Mouse (Mus musculus) retina, adult 2 months (tissue): ENCODE results near the gene B4galt3.

Source experiments
- DNase-seq: peaks from one replicate; pipeline ENCODE4 v3.0.0-alpha.2; 2012; ENCODE audit warnings: low read depth, low spot score

Gene B4galt3

DNA sequence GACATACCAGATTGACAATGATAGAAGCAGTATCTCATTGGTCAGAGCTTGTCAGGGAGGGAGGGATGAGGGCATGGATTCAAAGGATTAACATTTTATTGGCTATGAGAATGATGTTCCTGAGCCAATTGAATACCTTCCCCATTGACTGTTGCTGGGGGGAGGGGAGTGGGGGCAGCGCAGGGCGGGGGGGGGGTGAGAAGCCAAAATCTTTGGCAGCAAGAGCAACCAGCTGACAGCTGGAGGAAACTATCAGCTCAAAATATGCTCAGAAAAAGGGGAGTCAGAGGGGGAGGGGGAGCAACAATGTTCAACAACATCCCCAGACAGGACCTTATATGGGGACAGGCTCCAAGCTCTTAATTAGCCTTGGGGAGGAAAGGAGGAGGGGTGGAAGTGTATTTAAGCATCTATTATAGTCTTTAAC, 6.9 kb upstream of the B4galt3 start:
- DNase-seq = peak; percentile 76

DNA sequence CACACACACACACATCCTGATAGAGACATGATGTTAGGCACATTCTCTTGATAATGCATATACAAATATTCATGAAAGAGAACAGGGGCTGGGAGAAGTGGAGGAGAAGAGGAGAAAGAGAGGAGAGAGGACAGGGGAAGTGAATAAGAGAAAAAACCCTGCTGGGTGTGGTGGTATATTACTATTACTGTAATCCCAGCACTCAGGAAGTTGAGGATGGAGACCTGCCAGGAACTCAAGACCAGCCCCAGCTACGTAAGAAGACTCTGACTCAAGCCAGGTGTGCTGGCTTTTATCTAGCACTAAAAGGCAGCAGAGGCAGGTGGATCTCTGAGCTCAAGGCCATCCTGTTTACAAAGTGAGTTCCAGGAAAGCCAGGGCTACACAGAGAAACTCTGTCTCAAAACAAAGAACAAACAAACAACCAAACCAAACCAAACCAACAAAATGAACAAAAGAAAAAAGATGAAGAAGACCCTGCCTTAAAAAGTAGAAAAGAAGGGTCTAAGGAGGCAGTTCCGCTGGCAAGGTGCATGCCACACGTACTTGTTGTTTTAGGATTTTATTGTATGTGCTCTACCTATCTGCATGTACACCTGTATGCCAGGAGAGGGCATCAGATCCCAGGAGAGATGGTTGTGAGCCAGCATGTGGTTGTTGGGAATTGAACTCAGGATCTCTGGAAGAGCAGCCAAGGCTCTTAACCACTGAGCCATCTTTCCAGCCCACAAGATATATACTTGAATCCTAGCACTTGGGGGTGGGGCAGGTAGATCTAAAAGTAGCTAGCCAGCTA, 6.3 kb upstream of the B4galt3 start:
- DNase-seq = no peak

DNA sequence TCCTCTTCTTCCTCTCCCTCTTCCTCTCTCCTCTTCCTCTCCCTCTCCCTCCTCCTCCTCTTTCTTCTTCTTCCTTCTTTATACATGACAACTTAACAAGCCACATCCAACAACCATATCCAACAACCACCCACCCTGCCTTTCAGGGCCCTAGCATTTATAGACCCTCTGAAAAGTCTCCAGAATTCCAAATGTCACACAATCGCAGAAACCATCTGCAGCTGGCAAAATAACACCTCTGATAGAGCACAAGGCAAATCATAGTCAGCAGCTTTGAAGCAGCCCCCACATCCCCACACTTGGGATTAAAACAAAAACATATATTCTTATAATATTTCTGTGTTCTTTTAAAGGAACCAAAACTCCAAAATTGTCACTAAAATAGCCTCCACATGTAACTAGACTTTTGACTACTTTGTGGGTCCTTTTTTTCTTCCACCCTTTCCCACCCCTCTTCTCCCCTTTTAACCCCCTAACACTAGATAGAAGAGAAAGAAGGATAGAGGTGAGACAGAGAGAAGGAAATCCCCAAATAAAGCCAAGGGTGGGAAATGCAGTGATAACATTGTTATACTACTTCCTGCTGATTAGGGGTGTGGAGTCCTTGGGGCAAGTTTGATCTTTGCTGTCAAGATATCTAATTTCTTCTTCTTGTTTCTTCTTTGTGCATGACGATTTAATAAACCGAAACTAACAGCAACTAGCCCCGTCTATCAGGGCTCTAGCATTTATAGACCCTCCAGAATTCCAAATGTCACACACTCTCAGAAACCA, 4.0 kb upstream of the B4galt3 start:
- no peak for DNase-seq

DNA sequence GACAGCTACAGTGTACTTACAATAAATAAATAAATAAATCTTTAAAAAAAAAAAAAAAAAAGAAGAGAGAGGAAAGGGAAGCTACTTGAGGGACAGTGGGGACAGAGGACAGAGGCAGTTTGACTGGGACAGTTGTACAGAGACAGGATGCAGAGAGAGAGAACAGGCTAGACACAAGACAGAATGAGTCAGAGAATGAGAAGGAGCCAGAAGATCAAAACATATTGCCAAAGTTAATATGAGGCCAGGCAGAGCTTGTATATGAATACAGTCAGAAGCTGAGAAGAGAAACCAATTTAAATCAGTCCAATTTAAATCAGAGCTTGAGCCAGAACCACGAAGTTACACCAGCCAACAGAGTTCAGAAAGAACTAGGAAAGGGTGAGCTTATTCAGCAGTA, 1.8 kb upstream of the B4galt3 start:
- no peak for DNase-seq

DNA sequence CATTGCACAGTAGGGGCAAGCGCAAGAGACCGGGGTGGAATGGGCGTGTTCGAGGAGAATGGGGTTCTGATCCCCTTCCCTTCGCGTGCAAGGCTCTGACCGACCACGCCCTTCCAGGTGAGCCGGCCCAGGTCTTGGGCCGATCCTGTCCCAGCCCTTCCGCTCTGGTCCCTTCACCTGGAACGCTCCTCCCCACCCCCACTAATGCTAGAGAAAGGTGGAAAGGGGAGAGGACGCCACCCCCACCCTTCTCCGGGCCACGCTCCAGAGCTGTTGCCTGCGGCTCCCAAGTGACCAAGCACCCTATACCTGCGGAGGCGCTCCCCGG, 409 bp downstream of the B4galt3 start:
- DNase-seq = no peak

DNA sequence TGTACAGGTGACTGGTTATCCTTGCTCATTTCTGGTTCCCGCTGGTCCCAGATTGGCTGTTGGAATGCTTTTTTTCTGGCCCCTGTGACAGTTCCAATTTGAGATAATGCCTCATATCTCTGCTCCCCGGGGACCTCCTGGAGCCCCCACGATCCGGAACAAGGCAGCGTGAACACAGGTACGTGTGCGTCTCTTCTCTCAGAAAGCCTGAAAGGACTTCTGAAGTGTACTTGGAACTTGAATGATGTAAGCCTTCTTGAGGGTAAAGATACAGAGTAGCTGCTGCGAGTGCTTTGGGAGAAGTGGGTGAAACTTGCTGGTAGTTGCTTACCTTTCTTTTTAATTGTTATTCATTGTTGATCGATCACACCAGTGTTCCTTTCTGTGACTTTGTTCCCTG, 1.1 kb downstream of the B4galt3 start:
- DNase-seq = no peak

DNA sequence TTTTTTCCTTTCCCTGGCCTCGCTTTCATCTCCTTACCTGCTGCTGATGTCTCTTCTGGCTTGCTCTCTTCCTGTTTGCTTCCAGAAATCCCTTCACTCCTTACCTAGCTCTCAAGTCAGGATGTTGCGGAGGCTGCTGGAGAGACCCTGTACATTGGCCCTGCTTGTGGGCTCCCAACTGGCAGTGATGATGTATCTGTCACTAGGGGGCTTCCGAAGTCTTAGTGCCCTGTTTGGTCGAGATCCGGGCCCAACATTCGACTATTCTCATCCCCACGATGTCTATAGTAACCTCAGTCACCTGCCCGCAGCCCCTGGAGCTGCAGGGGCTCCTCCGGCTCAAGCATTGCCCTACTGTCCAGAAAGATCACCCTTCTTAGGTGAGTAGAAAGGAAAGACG, 1.5 kb downstream of the B4galt3 start:
- DNase-seq = no peak

DNA sequence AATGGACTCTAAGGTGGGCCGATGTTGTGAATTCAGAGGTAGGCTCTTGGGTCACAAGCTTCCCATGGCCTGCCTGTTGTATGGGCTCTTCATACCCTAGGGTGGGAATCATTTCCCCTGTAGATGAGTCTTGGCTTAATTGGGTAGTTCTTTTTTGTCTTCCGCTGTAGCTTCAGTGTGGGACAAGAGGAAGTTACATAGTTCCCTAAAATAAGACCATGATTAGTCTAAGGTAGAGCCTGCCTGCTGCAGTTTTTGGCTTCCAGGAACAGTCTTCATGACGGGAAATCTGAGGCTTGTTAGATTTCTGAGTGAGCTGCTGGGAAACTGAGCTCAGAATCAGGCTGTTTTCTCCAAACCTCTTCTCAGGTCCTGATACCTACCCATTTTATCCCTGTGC, 2.0 kb downstream of the B4galt3 start:
- DNase-seq = no peak

DNA sequence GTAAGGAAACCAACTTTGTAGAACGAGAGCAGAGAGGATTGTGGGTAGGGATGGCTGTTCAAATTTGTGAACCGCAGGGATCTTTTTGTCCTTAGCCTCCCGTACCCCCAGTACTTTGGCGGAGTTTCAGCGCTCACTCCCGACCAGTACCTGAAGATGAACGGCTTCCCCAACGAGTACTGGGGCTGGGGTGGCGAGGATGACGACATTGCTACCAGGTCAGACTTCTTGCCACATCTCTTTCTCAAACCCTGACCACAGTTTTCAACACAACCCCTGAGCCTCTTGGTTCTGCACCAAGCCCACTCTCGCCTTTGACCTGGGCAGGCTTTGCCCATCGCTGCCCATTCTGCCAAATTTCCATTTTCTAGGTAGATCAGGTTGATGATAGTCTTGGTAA, 4.0 kb downstream of the B4galt3 start:
- no peak for DNase-seq

DNA sequence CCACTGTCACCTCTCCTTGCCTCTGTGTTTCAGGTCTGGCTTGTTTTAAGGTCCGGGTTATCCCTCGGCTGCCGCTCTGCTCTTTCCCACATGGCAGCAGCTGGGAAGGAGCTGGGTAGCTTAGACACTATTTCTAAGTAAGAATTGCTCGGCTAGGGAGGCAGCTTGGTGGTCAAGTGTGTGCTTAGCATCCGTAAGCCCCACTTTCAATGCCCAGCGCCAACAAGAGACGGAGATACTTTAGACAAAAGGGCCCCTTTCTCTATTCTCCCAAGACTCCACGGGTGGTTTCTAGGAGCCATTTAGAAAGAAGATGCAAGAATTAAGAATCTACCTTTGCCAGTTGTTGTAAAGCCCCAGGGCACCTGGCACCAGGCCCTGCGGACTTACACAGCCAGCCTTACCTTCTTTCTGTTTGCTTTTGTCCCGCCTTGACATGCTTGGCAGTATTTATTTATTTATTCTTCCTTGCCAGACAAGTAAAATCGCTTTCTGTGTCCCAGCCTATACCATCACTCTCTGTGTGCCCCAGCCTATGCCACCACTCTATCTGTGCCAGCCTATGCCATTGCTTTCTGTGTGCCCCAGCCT, 5.1 kb downstream of the B4galt3 start:
- no peak for DNase-seq

DNA sequence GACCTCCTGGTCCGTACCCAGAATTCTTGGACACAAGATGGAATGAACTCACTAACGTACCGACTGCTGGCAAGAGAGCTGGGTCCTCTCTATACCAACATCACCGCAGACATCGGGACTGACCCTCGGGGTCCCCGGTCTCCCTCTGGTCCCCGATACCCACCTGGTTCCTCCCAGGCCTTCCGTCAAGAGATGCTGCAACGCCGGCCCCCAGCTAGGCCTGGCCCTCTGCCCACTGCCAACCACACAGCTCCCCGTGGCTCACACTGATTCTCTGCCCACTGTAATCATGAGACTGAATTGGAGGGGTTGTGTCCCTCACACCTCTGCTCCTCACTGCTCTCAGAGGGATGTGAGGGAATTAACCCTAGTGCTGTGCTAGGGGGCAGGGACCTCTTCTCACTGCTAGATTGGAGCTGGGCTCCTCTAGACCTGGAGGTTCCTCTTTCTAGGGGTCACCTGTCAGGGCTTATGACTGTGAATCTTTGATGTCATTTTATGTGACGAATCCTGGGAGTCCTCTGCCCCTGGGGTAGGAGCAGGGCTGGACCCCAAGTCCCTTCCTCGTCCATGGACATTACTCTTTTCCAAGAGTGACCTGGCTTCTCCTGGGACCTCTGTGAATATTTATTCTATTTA, 6.1 kb downstream of the B4galt3 start:
- DNase-seq = no peak

DNA sequence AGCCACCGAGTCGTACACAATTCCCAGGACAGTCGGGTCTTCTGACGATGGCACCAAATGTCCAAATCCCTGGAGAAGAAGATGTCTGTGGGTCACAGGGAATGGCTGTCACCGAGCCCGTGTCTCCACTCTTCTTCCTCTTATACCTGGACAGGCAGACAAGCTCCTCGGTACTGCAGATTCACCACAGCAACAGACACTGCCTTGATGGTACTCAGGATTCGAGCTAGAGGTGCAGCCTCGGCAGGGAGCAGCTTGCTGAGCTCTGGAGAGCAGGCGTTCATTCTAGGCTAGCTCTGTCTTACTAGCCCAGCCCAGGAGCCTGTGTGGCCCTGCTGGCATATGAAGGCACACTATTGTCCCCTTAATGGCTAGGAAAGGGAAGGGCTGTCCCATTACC, 7.6 kb downstream of the B4galt3 start:
- no peak for DNase-seq

DNA sequence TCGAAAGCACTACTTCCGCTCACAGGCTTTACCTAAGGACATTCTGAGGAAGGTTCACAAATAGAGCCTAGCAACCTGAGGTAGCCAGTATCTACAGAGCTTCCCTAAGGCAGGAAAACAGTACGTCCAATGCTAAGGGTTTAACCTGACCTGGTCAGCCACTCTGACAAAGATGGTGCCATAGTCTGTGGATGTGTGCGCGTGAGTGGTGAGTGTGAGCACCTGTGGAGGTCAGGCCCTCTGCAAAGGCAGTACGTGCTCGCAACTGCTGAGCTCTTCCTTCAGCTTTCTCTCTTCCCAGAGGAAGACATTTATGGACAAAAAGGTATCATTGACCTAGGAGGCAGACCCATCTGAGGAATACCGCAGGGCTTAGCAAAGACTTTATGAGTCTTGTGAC, 8.3 kb downstream of the B4galt3 start:
- DNase-seq = no peak

DNA sequence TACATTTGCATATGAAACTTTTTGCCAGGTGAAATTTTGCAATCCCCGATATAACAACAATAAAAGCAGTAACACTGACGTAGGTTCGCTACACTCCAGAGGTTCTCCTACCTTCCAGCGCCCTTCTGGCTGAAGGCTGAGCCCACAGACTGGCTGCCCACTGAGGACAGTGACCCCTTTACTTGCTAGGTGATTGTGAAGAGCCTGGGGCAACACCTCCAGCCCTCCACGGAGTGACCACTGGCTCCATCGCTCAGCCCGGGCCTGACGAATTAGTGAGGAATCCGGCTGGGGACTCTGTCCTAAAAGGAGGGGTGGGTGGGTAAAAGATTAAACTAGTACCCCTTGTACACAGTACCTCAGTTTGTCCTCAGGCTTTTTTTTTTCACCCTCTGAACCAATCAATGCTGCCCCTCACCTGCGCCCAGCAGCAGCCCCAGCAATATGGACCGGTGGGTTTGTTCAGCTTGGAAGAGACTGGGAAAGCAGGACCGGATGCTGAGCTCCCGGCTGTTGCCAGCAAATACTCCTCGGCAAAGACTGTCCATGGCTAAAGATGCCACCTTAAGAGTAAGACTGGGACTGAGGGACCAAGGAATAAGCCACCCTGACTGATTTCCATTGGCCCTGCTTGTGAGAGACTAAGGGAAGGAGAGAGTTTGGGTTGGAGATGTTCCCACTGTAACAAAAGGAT, 9.0 kb downstream of the B4galt3 start:
- DNase-seq = no peak

DNA sequence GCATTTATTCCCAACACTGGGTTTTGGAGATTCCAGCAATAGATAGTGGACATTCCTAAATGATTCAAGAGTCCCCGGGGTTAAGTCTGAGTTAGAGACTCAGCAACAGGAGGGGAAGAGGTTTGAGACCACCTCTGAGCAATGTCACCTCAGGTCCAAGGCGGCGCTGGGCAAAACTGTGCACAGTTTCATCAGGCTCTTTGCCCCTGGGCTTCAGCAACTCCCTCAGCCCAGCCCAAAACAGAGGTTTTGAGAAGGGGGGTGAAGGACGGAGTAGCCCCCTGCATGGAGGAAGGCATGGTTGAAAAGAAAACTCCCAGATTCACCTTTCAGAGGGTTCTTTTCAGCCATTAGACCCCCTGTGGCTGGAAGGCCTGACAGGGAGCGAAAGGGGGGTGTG, 9.6 kb downstream of the B4galt3 start:
- no peak for DNase-seq

DNA sequence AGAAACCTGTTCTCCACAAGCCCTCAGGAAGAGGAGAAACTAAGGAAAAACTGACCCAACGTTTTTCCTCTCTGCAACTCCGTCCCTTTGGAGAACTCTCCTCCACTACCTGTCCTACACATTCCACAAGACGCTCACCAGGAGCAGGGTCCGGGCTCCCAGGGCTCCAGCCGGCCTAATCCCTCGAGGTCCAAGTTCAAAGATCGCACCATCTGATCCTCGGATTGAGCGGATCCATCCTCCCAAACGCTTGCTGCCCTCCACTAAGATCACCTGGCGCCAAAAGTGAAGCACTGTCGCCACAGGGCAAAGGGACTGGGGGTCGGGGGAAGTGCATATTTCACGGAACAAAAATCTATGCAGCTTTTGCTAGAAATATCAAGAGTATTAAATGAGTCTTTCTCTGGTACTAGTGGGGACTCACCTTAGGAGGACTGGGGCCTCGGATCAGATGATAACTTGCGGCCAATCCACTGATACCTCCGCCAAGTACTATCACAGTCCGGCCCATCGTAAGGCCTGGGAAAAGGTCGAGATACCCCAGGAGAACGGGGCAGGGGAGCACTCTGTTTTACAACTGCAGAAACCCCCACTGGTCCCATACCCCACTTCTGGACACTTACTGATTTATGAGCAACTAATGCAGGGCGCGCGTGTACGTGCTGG, 10.3 kb downstream of the B4galt3 start:
- no peak for DNase-seq

DNA sequence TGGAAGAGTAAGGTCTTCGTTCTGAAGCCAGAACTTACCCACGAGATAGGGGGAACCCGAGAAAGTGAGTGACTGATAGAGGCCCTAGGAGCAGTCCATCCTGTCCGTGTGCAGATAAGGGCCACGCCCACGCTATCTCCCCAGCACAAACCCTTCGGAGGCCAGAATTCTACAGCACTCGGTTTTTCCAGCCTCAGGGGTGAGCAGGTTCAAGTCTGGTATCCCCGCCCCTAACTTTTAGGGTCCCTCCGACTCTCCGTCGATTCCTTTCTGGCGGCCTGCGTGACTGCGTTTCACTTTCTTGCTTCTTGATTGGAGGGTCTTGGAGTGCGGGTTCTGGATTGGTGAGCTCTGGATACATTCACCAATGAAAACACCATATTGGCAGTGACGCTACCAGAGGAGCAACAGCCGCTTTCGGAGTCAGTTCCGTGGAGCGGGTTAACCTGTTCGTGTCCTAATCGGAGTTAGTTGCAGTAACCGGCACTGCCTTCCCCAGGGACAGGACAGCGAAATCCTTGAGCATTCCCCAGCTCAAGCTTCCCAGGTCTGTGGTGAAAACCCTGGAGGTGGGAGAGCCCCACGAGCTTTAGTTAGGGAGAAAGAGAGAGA, 10.9 kb downstream of the B4galt3 start, which contains the start of gene Ppox:
Gene Ppox (minus strand): TSS at position 271 of the 612 bp plus-strand sequence.
- DNase-seq = peak; percentile 90

DNA sequence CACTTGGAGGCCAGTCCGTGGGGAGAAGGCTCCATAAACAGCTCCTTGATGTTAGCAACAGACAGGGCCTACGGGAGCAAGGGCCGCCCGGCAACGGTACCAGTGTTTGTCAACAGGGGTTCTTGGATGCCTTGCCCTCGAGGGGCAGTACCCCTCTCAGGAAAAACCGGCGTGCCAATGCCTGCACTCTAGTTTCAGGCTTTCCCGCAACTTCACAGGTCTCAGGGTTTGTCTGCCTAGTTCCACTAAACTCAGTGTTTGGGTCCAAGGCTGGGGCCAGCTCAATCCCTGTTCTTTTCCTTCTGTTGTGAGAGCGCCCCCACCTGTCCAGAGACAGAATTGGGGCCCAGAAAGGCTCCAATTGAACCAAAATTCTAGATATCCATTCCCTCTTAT, 11.4 kb downstream of the B4galt3 start:
- DNase-seq = no peak

DNA sequence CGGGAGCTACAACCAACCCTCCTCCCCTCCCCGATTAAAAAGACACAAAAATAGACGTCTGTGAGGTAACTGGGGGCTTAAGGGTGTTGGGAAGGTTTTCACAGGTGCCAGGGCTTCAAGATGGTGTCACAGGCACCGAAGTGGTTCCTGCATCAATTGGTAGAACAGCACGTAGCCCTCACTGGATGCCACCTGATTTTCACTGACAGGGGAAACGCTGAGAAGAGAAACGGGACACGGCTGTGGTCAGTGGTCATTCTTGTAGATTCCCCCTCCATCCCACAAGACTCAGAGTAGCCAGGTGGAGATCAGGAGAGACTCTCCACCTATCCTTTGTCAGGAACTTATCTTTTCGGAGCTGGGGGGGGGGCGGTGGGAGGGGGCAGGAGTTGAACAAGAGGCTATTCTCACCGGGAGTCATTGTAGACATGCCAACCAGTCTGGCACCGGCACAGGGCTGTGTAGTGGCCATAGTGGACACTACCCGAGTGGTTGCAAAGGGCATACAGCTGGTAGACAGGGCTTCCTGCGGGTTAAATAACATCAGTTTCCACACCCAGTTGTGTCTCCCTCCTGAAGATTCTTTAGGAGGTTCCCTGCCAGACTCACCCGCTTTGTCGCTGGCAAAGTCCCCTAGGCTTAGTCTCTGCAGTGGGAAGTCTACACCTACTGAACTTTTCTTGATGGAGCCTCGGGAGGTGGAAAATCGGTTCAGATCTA, 12.1 kb downstream of the B4galt3 start:
- DNase-seq = no peak
